Mouse (Mus musculus) monocyte, adult 59 days (primary cell): ENCODE data around the gene Alox12. TPM values are rescaled to one million over a fixed set of nuclear protein-coding genes. Genes with fewer than 3 reads are reported as not detected.

ENCODE experiments used
- total RNA-seq, 2 experiments: library from RNA; stranded (reverse); gene quantifications; one replicate each; pipeline ENCODE4 v1.2.4; 2023

Gene Alox12
- under 1 TPM in 1 of 2 experiments, not detected in 1; 0.21 TPM for total RNA-seq

GRCm38 (mm10) chr11:70254931-70255531 is at the start of gene Alox12:
Alox12 (minus strand) TSS chr11:70255353.

GRCm38 (mm10) chr11:70239541-70240279 is 15.4 kb downstream of the Alox12 start, which contains the start of the genes Gm21988 and Rnasek:
Gm21988 (minus strand) TSS chr11:70239830.
Rnasek (minus strand) TSS chr11:70239842.

GRCm38 (mm10) chr11:70237457-70238167 is 17.5 kb downstream of the Alox12 start, which contains the start of gene 0610010K14Rik:
0610010K14Rik (minus strand) TSS chr11:70237914.

GRCm38 (mm10) chr11:70229260-70230010 is 25.7 kb downstream of the Alox12 start, which contains the start of gene Bcl6b:
Bcl6b (minus strand) TSS chr11:70229798.

GRCm38 (mm10) chr11:70220731-70221602 is 34.2 kb downstream of the Alox12 start, which contains the start of gene Slc16a13:
Slc16a13 (minus strand) TSS chr11:70221064.

GRCm38 (mm10) chr11:70212423-70212822 is 42.7 kb downstream of the Alox12 start, which contains the start of gene Slc16a11:
Slc16a11 (plus strand) TSS chr11:70212752.

Other genes with a start within 250 kb of the Alox12 start
- gene Acadvl, start 239.9 kb downstream of the Alox12 start, total RNA-seq, result 10 to 100 TPM; 43.9 to 56.5 TPM
- 10 to 100 TPM; 11.0 to 19.4 TPM for gene Dlg4, start 238.4 kb downstream of the Alox12 start, total RNA-seq
- not detected for gene Asgr1, start 201.3 kb downstream of the Alox12 start, total RNA-seq
- 1 to 10 TPM; 3.7 to 3.8 TPM for gene Asgr2, start 162.7 kb downstream of the Alox12 start, total RNA-seq
- 1 to 10 TPM; 7.0 to 7.1 TPM for gene Mgl2, start 125.0 kb downstream of the Alox12 start, total RNA-seq
- gene Clec10a, start 99.2 kb downstream of the Alox12 start, total RNA-seq, result 10 to 100 TPM; 57.0 to 63.9 TPM
- gene Slc16a11, start 42.6 kb downstream of the Alox12 start, total RNA-seq, result not detected
- gene Slc16a13, start 34.3 kb downstream of the Alox12 start, total RNA-seq, result 1 to 10 TPM; 4.2 to 6.0 TPM
- gene Bcl6b, start 25.6 kb downstream of the Alox12 start, total RNA-seq, result not detected
- gene 0610010K14Rik, start 17.4 kb downstream of the Alox12 start, total RNA-seq, result 10 to 100 TPM; 43.5 to 48.2 TPM
- 1 to 10 TPM; 4.6 to 5.0 TPM for gene Gm21988, start 15.5 kb downstream of the Alox12 start, total RNA-seq
- gene Rnasek, start 15.5 kb downstream of the Alox12 start, total RNA-seq, result 100 to 1,000 TPM; 119 to 173 TPM
- gene Alox12e, start 67.3 kb upstream of the Alox12 start, total RNA-seq, result not detected
- gene Alox15, start 96.7 kb upstream of the Alox12 start, total RNA-seq, result 10 to 100 TPM; 12.3 to 36.9 TPM
- gene Pelp1, start 154.7 kb upstream of the Alox12 start, total RNA-seq, result 10 to 100 TPM; 15.9 to 18.6 TPM
- 100 to 1,000 TPM; 313 to 322 TPM for gene Arrb2, start 177.3 kb upstream of the Alox12 start, total RNA-seq
- 10 to 100 TPM; 39.5 to 44.4 TPM for gene Med11, start 196.6 kb upstream of the Alox12 start, total RNA-seq
- 1 to 10 TPM; 1.0 to 1.8 TPM for gene Zmynd15, start 204.1 kb upstream of the Alox12 start, total RNA-seq
- gene Cxcl16, start 204.6 kb upstream of the Alox12 start, total RNA-seq, result 10 to 100 TPM; 51.6 to 62.4 TPM
- 1 to 10 TPM in 1 of 2 experiments, not detected in 1; 1.7 TPM for gene Tm4sf5, start 249.9 kb upstream of the Alox12 start, total RNA-seq